Mouse (Mus musculus) cerebellum, adult 2 months (tissue): ENCODE data around the gene Gabpa.

Experiments
- CTCF ChIP-seq: fragments of 200-500 bp; IDR thresholded peaks from 2 replicates; pipeline ENCODE4 v1.5.1; 2011; ENCODE audit warnings: low read depth, mild to moderate bottlenecking, control low read depth, low read length, moderate library complexity, borderline replicate concordance; ENCODE audit not compliant: insufficient read depth
- POLR2A ChIP-seq: fragments of 200-500 bp; IDR thresholded peaks from 2 replicates; pipeline ENCODE4 v1.6.1; 2011; ENCODE audit warnings: low read length, control low read depth, borderline replicate concordance; ENCODE audit not compliant: insufficient read depth

GRCm38 (mm10) chr16:84800038-84800437, 34.7 kb upstream of the Gabpa start:
- no peak for TF ChIP-seq CTCF
- no peak for TF ChIP-seq POLR2A
